ENCODE assay signal across 8 mouse cellular contexts in the genomic region with DNA sequence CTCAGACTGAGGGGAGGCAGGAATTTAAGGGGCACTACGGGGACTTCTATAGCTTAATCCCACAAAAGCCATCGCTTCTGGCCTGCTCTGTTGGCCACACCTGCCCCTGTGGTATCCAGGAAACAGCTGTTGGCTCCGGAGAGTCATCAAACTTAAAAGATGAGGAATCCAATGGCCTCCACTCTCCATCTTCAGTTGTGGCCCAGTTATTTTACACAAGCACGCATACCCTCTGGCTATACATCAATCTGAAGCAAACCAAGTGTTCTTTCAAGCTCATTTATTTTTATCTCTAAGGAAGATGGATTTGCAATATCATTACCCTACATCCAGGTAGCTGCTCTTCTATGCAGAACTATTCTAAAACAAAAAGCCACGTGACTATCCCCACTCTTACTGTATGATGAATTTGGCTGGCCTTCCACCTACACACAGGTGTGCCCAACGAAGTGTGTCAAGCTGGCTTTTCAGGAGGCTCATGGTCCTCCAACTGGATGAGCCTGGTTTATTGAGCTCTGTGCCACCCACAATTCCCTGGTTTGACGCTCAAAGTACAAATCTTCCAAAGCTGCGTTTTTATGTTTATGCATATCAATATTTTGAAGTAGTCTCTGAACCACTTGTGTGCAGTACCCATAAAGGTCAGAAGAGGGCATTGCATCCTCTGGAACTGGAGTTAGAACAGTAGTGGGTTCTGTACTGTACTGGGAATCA. TPM values are rescaled to one million over a fixed set of nuclear protein-coding genes. Genes with fewer than 3 reads are reported as not detected.
A peak's percentile ranks its signal among the peaks of the same experiment; 100 is the strongest.
DNase-seq lines count a peak whose midpoint lies in the region; ATAC-seq and TF ChIP-seq lines count a peak whose summit lies in the region.

No protein-coding gene starts in this region.

- peak overlapping the region; percentile 76 for H3K4me3 ChIP-seq in layer of hippocampus, adult 2 months
- peak overlapping the region; percentile 93 for H3K4me3 ChIP-seq in hindbrain, embryonic 10.5 days
- H3K4me3 ChIP-seq in liver, embryonic 11.5 days (ENCODE audit: low read depth, low read length): peak overlapping the region; percentile 98

- peak overlapping the region; percentile 97 for H3K27ac ChIP-seq in layer of hippocampus, adult 2 months
- peak overlapping the region; percentile 99 for H3K27ac ChIP-seq in hindbrain, embryonic 10.5 days
- H3K27ac ChIP-seq in liver, embryonic 11.5 days (ENCODE audit: low read depth, low read length): peak overlapping the region; percentile 95

- H3K36me3 ChIP-seq in hindbrain, embryonic 10.5 days: peaks cover 77% of the 10 kb centered on the region
- H3K36me3 ChIP-seq in liver, embryonic 11.5 days (ENCODE audit: control insufficient read depth, insufficient read depth, low read length): peaks cover 56% of the 10 kb centered on the region

- peak; percentile 76 for TF ChIP-seq CTCF in layer of hippocampus, adult 2 months (conservative IDR thresholded peaks at IDR 0.05)

- H3K4me1 ChIP-seq in hindbrain, embryonic 10.5 days (replicated peaks): peaks cover 40% of the 10 kb centered on the region
- peaks cover 25% of the 10 kb centered on the region for H3K4me1 ChIP-seq in liver, embryonic 11.5 days (replicated peaks; ENCODE audit: control insufficient read depth, insufficient read depth, low read length)

- DNase-seq in layer of hippocampus, adult 2 months (ENCODE audit: low spot score in 2 of 2): no peak
- no peak for DNase-seq in layer of hippocampus, adult 11-12 months (ENCODE audit: low spot score)
- DNase-seq in embryo, embryonic 11 days: peak; percentile 22
- DNase-seq in hindbrain, embryonic 10.5 days (ENCODE audit: low spot score): no peak
- DNase-seq in liver, embryonic 11.5 days (ENCODE audit: low spot score): no peak
- peak; percentile 56 to 69 for DNase-seq in natural killer cell, adult 2 months (ENCODE audit: low spot score in 2 of 2)
- DNase-seq in urinary bladder, postnatal 36 days (ENCODE audit: low spot score in 2 of 2): no peak
- DNase-seq in urinary bladder, postnatal 4 days (ENCODE audit: low spot score in 2 of 2): no peak

- H3K9me3 ChIP-seq in hindbrain, embryonic 10.5 days: peaks cover 4% of the 10 kb centered on the region
- peaks cover 4% of the 10 kb centered on the region for H3K9me3 ChIP-seq in liver, embryonic 11.5 days (ENCODE audit: control insufficient read depth, low read length)

- peak overlapping the region; percentile 94 for H3K4me2 ChIP-seq in liver, embryonic 11.5 days

- H3K27me3 ChIP-seq in hindbrain, embryonic 10.5 days (ENCODE audit: insufficient read depth, poor library complexity, severe bottlenecking): no peaks in the 10 kb centered on the region
- H3K27me3 ChIP-seq in liver, embryonic 11.5 days (replicated peaks; ENCODE audit: control insufficient read depth, insufficient read depth, low read length): no peaks in the 10 kb centered on the region

- ATAC-seq in liver, embryonic 11.5 days (replicated peaks; ENCODE audit: low FRiP score): no peak

- 76% methylated on average over 8 of the region's 8 CpGs for WGBS in hindbrain, embryonic 10.5 days
- 66% methylated on average over 8 of the region's 8 CpGs for WGBS in liver, embryonic 11.5 days

- H3K9ac ChIP-seq in liver, embryonic 11.5 days (ENCODE audit: low read depth, low read length): peak overlapping the region; percentile 96

RNA-seq across cellular contexts. Expression of gene Arhgdia, which starts 1.0 kb away (rescaled TPM):
- total RNA-seq in layer of hippocampus, adult 2 months (2021): 100 to 1,000 TPM; 270 to 277 TPM
- 799 and 820 TPM in 2 replicates for polyA plus RNA-seq in hindbrain, embryonic 10.5 days (2016; fragmentation: Nextera tagmentation; extraction: Ambion mirVana)
- polyA plus RNA-seq in liver, embryonic 11.5 days (2014; fragmentation: Nextera tagmentation; extraction: Ambion mirVana): 557 and 561 TPM in 2 replicates

RNA-seq across cellular contexts. Expression of gene P4hb, which starts 9.4 kb away (rescaled TPM):
- total RNA-seq in layer of hippocampus, adult 2 months (2021): 100 to 1,000 TPM; 106 to 118 TPM
- 519 and 570 TPM in 2 replicates for polyA plus RNA-seq in hindbrain, embryonic 10.5 days (2016; fragmentation: Nextera tagmentation; extraction: Ambion mirVana)
- 648 and 680 TPM in 2 replicates for polyA plus RNA-seq in liver, embryonic 11.5 days (2014; fragmentation: Nextera tagmentation; extraction: Ambion mirVana)

RNA-seq across cellular contexts. Expression of gene Alyref, which starts 15.7 kb away (rescaled TPM):
- 10 to 100 TPM; 58.0 to 66.8 TPM for total RNA-seq in layer of hippocampus, adult 2 months (2021)
- polyA plus RNA-seq in hindbrain, embryonic 10.5 days (2016; fragmentation: Nextera tagmentation; extraction: Ambion mirVana): 607 and 643 TPM in 2 replicates
- polyA plus RNA-seq in liver, embryonic 11.5 days (2014; fragmentation: Nextera tagmentation; extraction: Ambion mirVana): 601 and 617 TPM in 2 replicates

RNA-seq across cellular contexts. Expression of gene Anapc11, which starts 15.8 kb away (rescaled TPM):
- total RNA-seq in layer of hippocampus, adult 2 months (2021): 10 to 100 TPM; 87.1 to 89.6 TPM
- polyA plus RNA-seq in hindbrain, embryonic 10.5 days (2016; fragmentation: Nextera tagmentation; extraction: Ambion mirVana): 237 TPM in 2 replicates
- 200 and 208 TPM in 2 replicates for polyA plus RNA-seq in liver, embryonic 11.5 days (2014; fragmentation: Nextera tagmentation; extraction: Ambion mirVana)

RNA-seq across cellular contexts. Expression of gene Npb, which starts 25.9 kb away (rescaled TPM):
- total RNA-seq in layer of hippocampus, adult 2 months (2021): 1 to 10 TPM; 1.3 to 1.7 TPM
- 0.34 and 0.63 TPM in 2 replicates for polyA plus RNA-seq in hindbrain, embryonic 10.5 days (2016; fragmentation: Nextera tagmentation; extraction: Ambion mirVana)
- 3.6 and 6.3 TPM in 2 replicates for polyA plus RNA-seq in liver, embryonic 11.5 days (2014; fragmentation: Nextera tagmentation; extraction: Ambion mirVana)

Comparison
In these comparisons a context has a peak if more than half of its experiments do, and no peak if none do; other contexts are left out.
1. DNase-seq: peak in embryo, embryonic 11 days (single experiment) and natural killer cell, adult 2 months (2 of 2); none in layer of hippocampus, adult 2 months (0 of 2), layer of hippocampus, adult 11-12 months (single experiment), hindbrain, embryonic 10.5 days (single experiment), liver, embryonic 11.5 days (single experiment), urinary bladder, postnatal 36 days (0 of 2) and urinary bladder, postnatal 4 days (0 of 2).
2. Peak in every context shown above with its lines, with median percentiles within 50 percentile points of each other: H3K27ac ChIP-seq and H3K4me3 ChIP-seq.